Mouse (Mus musculus): ENCODE data around the gene Fcho2. TPM values are rescaled to one million over a fixed set of nuclear protein-coding genes. Genes with fewer than 3 reads are reported as not detected.
A peak's percentile ranks its signal among the peaks of the same experiment; 100 is the strongest.

The Fcho2 gene
- polyA plus RNA-seq, 1 experiment, result 31.2 TPM

- DNase-seq (ENCODE audit: low read depth), result no peak
- TF ChIP-seq POLR2A (IDR thresholded peaks at IDR 0.05; ENCODE audit: borderline replicate concordance, extremely low read depth, insufficient read depth, insufficient read length, poor library complexity, severe bottlenecking) (no peak), CTCF (IDR thresholded peaks at IDR 0.05; ENCODE audit: borderline replicate concordance, extremely low read depth, insufficient read depth, insufficient read length) (no peak)
Measured at GRCm38 (mm10) chr13:98743214-98743613, 72.0 kb downstream of the Fcho2 start.

DNA sequence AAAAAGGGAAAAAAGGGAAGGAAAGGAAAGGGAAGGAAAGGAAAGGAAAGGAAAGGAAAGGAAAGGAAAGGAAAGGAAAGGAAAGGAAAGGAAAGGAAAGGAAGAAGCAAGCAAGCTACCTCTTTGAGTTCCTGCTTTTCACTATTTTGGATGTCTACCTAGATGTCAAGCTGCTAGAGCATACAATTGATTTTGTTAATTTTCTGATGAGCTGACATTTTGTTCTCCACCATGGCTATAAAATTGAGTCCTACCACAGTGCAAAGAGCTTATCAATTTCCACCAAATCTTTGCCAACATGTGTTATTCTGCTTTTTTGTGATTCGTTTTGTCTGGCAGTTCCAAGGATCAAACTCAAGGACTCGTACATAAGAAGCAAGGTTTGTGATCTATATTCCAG, 77.0 kb downstream of the Fcho2 start:
- TF ChIP-seq CTCF (IDR thresholded peaks at IDR 0.05; ENCODE audit: borderline replicate concordance, extremely low read depth, insufficient read depth, insufficient read length) (no peak), POLR2A (IDR thresholded peaks at IDR 0.05; ENCODE audit: borderline replicate concordance, extremely low read depth, insufficient read depth, insufficient read length, poor library complexity, severe bottlenecking) (no peak)
- no peak for DNase-seq (ENCODE audit: low read depth)

GRCm38 (mm10) chr13:98733292-98733691, 82.0 kb downstream of the Fcho2 start:
- TF ChIP-seq POLR2A (IDR thresholded peaks at IDR 0.05; ENCODE audit: borderline replicate concordance, extremely low read depth, insufficient read depth, insufficient read length, poor library complexity, severe bottlenecking) (no peak), CTCF (IDR thresholded peaks at IDR 0.05; ENCODE audit: borderline replicate concordance, extremely low read depth, insufficient read depth, insufficient read length) (no peak)

DNA sequence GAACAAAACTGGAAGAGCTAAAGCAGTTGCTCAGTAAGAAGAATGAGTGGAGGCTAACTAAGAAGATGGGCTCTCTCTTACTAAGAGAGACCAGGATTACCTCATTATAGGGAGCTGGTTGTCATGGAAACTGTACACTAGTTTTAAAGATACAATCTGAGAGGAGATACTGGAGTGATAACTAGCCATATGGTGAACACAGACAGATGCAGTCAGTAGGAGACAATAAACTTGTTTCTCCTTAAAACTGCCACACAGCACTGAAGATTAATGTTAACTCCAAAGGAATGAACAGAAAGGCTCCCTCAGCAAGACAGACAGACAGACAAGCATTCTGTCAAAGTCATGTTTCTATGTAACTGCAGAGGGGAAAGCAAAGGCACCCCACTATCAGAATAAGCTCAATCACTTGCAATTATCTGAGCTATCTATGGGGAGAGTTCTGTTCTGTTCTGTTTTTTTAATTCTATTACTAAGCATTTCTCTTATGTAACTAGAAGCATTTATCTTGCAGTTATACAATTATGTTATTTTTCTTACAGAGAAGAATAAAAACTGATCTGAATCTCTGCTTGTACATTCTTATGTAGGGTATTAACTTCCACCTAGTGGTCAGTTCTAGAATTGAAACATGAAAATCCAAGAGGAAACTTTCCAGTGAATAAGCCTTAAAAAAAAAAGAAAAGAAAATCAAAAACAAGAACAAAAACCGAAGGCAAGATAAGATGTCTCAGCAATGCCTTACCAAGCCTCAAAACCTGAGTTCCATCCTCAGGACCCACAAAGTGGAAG, 85.8 kb downstream of the Fcho2 start:
- peak; percentile 37 for DNase-seq (ENCODE audit: low read depth)
- no peak for TF ChIP-seq POLR2A (IDR thresholded peaks at IDR 0.05; ENCODE audit: borderline replicate concordance, extremely low read depth, insufficient read depth, insufficient read length, poor library complexity, severe bottlenecking)
- TF ChIP-seq CTCF (IDR thresholded peaks at IDR 0.05; ENCODE audit: borderline replicate concordance, extremely low read depth, insufficient read depth, insufficient read length), result no peak

More at GRCm38 (mm10) chr13:98733292-98733691, 82.0 kb downstream of the Fcho2 start:
- peak; percentile 56 for DNase-seq (ENCODE audit: low read depth)

- TF ChIP-seq POLR2A (IDR thresholded peaks at IDR 0.05; ENCODE audit: borderline replicate concordance, extremely low read depth, insufficient read depth, insufficient read length, poor library complexity, severe bottlenecking), result no peak
- peak; percentile 56; the same call in 1 of the 2 replicates for TF ChIP-seq CTCF (IDR thresholded peaks at IDR 0.05; ENCODE audit: borderline replicate concordance, extremely low read depth, insufficient read depth, insufficient read length)
Measured at GRCm38 (mm10) chr13:98726494-98726893, 88.8 kb downstream of the Fcho2 start.

GRCm38 (mm10) chr13:98723430-98723829, 91.8 kb downstream of the Fcho2 start:
- no peak for TF ChIP-seq POLR2A (IDR thresholded peaks at IDR 0.05; ENCODE audit: borderline replicate concordance, extremely low read depth, insufficient read depth, insufficient read length, poor library complexity, severe bottlenecking)
- TF ChIP-seq CTCF (IDR thresholded peaks at IDR 0.05; ENCODE audit: borderline replicate concordance, extremely low read depth, insufficient read depth, insufficient read length), result no peak
- no peak for DNase-seq (ENCODE audit: low read depth)

More at GRCm38 (mm10) chr13:98726494-98726893, 88.8 kb downstream of the Fcho2 start:
- peak; percentile 60 for DNase-seq (ENCODE audit: low read depth)

DNA sequence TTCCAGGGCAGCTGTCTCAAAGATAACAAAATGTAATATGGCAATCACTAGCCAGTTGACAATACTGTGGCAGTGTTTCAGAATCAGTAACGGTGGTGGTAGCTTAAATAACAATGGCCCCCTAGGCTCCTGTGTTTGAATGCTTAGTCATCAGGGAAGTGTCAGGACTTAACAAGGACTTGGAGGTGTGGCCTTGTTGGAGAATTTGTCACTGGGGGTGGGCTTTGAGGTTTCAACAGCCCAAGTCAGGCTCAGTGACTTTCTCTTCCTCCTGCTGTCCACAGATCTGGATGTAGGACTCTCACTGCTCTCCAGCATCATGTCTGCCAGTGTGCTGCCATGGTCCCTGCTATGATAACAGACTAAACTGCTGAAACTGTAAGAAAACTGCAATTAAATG, 93.0 kb downstream of the Fcho2 start:
- TF ChIP-seq CTCF (IDR thresholded peaks at IDR 0.05; ENCODE audit: borderline replicate concordance, extremely low read depth, insufficient read depth, insufficient read length) (no peak), POLR2A (IDR thresholded peaks at IDR 0.05; ENCODE audit: borderline replicate concordance, extremely low read depth, insufficient read depth, insufficient read length, poor library complexity, severe bottlenecking) (no peak)
- DNase-seq (ENCODE audit: low read depth), result no peak

- DNase-seq (ENCODE audit: low read depth), result peak; percentile 7
Measured at GRCm38 (mm10) chr13:98716176-98716575, 99.1 kb downstream of the Fcho2 start.

DNA sequence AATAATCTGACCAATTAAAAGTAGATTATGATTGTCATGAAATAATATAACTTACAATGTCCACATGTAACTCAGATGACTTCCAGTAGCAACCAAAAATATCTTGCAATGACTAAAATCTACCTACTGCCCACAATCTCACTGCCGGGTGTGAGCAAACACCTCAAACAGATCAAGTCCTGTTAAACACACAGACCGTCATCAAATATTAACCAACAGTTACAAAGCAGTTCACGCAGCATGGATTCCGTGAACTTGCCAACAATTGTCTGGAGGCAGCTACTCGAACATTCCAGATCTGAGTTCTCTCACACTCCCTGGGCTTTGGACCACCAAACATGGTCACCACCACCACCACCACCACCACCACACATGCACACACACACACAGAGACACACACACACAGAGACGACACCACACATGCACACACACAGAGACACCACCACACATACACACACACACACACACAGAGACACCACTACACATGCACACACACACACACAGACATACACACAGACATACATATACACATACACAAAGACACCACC, 99.7 kb downstream of the Fcho2 start:
- TF ChIP-seq CTCF (IDR thresholded peaks at IDR 0.05; ENCODE audit: borderline replicate concordance, extremely low read depth, insufficient read depth, insufficient read length), result no peak
- no peak for TF ChIP-seq POLR2A (IDR thresholded peaks at IDR 0.05; ENCODE audit: borderline replicate concordance, extremely low read depth, insufficient read depth, insufficient read length, poor library complexity, severe bottlenecking)
- no peak for DNase-seq (ENCODE audit: low read depth)

More at GRCm38 (mm10) chr13:98716176-98716575, 99.1 kb downstream of the Fcho2 start:
- no peak for TF ChIP-seq POLR2A (IDR thresholded peaks at IDR 0.05; ENCODE audit: borderline replicate concordance, extremely low read depth, insufficient read depth, insufficient read length, poor library complexity, severe bottlenecking)
- TF ChIP-seq CTCF (IDR thresholded peaks at IDR 0.05; ENCODE audit: borderline replicate concordance, extremely low read depth, insufficient read depth, insufficient read length), result no peak

DNA sequence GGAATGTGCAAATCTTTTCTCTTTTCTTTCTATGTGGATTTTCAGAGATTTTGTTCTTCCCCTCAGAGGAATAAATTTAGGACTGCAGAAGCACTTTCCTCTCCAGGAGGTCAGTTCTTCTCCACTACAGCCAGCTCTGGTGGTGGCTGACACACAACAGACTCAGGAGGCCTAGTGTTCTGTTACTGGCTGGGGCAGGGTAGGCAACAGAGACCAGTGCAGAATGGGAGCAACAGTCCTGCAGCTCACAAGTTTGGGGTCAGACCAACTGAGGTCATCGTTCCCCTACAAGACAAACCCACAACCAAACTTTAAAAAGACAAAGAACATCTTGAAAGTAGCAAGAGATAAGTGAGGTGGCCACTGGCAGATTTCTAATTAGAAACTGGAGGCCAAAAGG, 104.6 kb downstream of the Fcho2 start:
- no peak for DNase-seq (ENCODE audit: low read depth)
- no peak for TF ChIP-seq CTCF (IDR thresholded peaks at IDR 0.05; ENCODE audit: borderline replicate concordance, extremely low read depth, insufficient read depth, insufficient read length)

GRCm38 (mm10) chr13:98710236-98710635, 105.0 kb downstream of the Fcho2 start:
- no peak for TF ChIP-seq POLR2A (IDR thresholded peaks at IDR 0.05; ENCODE audit: borderline replicate concordance, extremely low read depth, insufficient read depth, insufficient read length, poor library complexity, severe bottlenecking)
- no peak for TF ChIP-seq CTCF (IDR thresholded peaks at IDR 0.05; ENCODE audit: borderline replicate concordance, extremely low read depth, insufficient read depth, insufficient read length)
- no peak for DNase-seq (ENCODE audit: low read depth)

DNA sequence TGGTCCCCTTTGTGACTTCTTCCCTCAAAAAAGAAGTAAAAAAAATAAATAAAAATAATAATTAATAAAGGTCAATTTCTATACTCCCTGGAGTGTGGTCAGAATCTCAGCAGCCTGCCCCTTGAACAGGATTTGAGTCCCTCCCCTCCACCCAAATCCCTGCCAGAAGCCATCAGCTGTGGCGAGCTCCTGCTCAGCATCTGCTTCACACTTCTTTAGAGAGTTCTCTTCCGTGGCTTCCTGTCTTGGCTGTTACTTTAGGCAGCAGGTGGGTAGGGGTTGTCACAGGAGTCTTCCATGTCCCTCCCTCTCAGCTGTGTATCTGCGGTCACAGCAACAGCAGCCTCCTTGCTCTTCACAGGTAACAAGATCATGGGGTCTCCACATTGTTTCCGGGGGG, 109.7 kb downstream of the Fcho2 start:
- TF ChIP-seq CTCF (IDR thresholded peaks at IDR 0.05; ENCODE audit: borderline replicate concordance, extremely low read depth, insufficient read depth, insufficient read length), result no peak
- TF ChIP-seq POLR2A (IDR thresholded peaks at IDR 0.05; ENCODE audit: borderline replicate concordance, extremely low read depth, insufficient read depth, insufficient read length, poor library complexity, severe bottlenecking), result no peak
- DNase-seq (ENCODE audit: low read depth), result no peak

Measured in brain, embryonic 14.5 days (tissue).